Mouse (Mus musculus): ENCODE results near the gene Nosip.

- TF ChIP-seq ZC3H11A (IDR thresholded peaks at IDR 0.05; ENCODE audit: borderline replicate concordance, low read depth, low read length) = no peak
- no peak for TF ChIP-seq MAFK (IDR thresholded peaks at IDR 0.05; ENCODE audit: insufficient read depth, low read depth, low read length)
- no peak for TF ChIP-seq HCFC1 (IDR thresholded peaks at IDR 0.05; ENCODE audit: borderline replicate concordance, insufficient read depth, low read length)
- no peak for TF ChIP-seq ZNF384 (IDR thresholded peaks at IDR 0.05; ENCODE audit: low read depth, low read length)
Measured at GRCm38 (mm10) chr7:45019031-45019571, 43.1 kb upstream of the Nosip start.

Data from ES-E14 (cell line).